Mouse (Mus musculus): ENCODE results near the gene Nkiras2. TPM values are rescaled to one million over a fixed set of nuclear protein-coding genes. Genes with fewer than 3 reads are reported as not detected.

Nkiras2 gene
- polyA plus RNA-seq, 1 experiment from 2014 or later, result 44.7 TPM

DNA sequence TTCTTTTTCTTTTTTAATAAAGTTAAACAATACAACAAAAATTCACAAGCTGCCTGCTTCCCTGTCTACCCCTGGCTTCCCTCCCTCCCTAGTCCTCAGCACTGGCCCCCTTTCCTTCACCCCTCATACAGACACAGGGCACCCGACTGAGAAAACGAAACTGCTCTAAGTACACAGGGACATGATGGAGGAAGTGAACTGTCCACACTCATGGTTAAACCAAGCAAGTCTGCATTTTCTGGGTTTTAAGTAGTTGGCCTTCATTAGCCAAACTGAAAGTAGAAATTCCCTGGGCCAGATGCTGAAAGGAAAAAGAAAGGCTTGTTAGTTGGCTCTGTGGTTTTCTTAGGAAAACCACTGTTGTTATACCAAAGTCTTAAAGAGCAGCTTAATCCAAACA, 36.2 kb upstream of the Nkiras2 start:
- H3K4me3 ChIP-seq (ENCODE audit: inconsistent target), result no peak overlapping the region
- peak overlapping the region; percentile 46 for H3K27ac ChIP-seq
- H3K79me2 ChIP-seq (ENCODE audit: inconsistent target), result peaks cover 37% of the 10 kb centered on the region; the same call in 1 of the 2 replicates
- WGBS (ENCODE audit: missing documents), result 10% methylated on average over 2 of the region's 2 CpGs
- H3K36me3 ChIP-seq (ENCODE audit: inconsistent target), result peaks cover 58% of the 10 kb centered on the region

DNA sequence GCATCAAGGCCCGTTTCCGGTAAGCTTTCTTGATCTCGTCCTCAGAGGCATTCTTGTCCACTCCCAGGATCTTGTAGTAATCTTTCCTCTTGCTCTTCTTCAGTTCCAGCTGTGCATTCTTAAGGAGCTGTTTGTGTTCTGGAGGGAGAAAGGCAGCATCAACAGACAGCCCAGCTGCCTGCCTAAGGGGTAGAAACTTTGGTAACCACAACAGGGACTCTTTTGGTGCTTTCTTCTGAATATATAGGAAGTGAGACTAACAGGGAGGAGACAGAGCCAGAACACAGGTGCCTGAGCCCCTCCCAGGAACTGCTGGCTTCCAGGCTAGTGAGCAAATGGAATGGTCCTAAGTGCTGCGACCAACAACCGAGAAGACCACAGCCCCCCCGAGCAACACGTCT, 34.5 kb upstream of the Nkiras2 start:
- Histone ChIP-seq H3K27ac (no peak overlapping the region), H3K4me3 (ENCODE audit: inconsistent target) (no peak overlapping the region), H3K79me2 (ENCODE audit: inconsistent target) (peaks cover 22% of the 10 kb centered on the region; the same call in 1 of the 2 replicates), H3K36me3 (ENCODE audit: inconsistent target) (peaks cover 57% of the 10 kb centered on the region)
- 67% methylated on average over 7 of the region's 7 CpGs for WGBS (ENCODE audit: missing documents)

DNA sequence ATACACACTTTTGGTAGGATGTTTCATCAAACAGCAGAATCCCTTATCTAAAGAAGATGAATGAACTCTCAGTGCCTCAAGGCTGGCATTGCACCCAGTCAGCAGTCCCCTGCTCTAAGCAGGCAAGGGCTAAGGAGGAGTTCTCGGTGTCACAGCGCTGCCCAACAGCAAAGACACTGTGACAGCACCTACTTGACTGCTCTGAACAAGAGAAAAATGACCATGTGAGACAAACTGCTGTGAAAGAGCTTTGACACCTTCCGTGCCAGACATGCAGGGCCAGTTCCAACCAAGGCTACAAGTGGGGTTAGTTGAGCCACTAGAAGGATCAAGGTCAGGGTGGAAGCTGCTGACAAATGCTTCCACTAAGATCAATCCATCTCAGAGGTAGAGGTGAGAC, 33.9 kb upstream of the Nkiras2 start:
- no peak overlapping the region for H3K27ac ChIP-seq
- peaks cover 22% of the 10 kb centered on the region; the same call in 1 of the 2 replicates for H3K79me2 ChIP-seq (ENCODE audit: inconsistent target)
- H3K36me3 ChIP-seq (ENCODE audit: inconsistent target), result peaks cover 60% of the 10 kb centered on the region
- no peak overlapping the region for H3K4me3 ChIP-seq (ENCODE audit: inconsistent target)
- 91% methylated on average over 3 of the region's 3 CpGs for WGBS (ENCODE audit: missing documents)

DNA sequence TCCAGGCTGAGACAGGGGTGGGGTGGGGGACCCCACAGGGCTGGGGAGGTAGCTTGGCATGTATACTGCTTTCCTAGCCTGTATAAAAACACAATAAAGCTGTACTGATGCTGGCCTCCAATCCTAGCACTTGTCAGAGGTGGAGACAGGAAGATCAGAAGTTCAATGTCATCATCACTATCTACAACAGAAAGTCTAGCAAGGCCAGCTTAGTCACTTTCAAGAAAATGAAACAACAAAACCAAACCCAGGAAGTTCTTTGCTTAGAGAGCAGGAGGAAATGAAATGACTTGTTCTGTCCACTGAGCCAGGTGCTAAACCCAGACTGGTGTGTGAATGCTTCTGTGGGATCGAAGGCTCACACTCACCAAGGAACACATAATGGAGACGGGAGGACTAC, 30.6 kb upstream of the Nkiras2 start:
- H3K36me3 ChIP-seq (ENCODE audit: inconsistent target), result peaks cover 74% of the 10 kb centered on the region
- peak overlapping the region; percentile 32; the same call in 1 of the 2 replicates for H3K27ac ChIP-seq
- peaks cover 11% of the 10 kb centered on the region; the same call in 1 of the 2 replicates for H3K79me2 ChIP-seq (ENCODE audit: inconsistent target)
- no peak overlapping the region for H3K4me3 ChIP-seq (ENCODE audit: inconsistent target)
- 91% methylated on average over 2 of the region's 2 CpGs for WGBS (ENCODE audit: missing documents)

DNA sequence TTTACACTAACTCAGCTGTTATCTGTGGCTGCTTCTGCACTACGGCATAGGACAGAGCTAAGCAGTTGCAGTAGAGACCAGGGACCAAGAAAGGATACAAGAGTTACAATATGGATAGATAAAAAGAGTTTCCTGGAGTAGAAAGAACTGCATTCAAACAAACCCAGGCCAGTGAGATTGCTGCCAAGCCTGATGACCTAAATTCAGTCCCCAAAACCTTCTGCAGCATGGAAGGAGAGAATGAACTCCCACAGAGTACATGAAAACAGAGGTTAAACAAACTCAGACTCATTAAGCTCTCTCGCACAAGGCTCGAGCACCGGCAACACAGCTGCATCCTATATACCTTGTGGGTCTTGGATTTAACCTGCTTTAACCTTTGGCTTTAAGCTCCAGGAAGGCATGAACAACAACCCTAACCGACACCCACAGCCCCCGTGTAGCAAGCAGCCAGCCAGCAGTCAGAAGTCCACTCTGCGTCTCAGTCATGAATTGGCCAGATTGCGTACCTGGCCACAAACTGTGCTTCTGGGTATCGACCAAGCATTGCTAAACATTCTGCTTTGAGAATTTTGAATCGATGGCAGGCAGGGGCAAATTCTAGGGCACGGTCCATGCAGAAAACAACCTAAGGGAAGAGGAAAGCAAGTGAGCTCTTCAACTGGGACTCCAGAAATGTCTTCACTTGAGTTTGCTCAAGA, 26.5 kb upstream of the Nkiras2 start:
- WGBS (ENCODE audit: missing documents), result 95% methylated on average over 11 of the region's 11 CpGs
- Histone ChIP-seq H3K27ac (no peak overlapping the region), H3K36me3 (ENCODE audit: inconsistent target) (peaks cover 85% of the 10 kb centered on the region), H3K79me2 (ENCODE audit: inconsistent target) (peaks cover 32% of the 10 kb centered on the region; the same call in 1 of the 2 replicates), H3K4me3 (ENCODE audit: inconsistent target) (no peak overlapping the region)

DNA sequence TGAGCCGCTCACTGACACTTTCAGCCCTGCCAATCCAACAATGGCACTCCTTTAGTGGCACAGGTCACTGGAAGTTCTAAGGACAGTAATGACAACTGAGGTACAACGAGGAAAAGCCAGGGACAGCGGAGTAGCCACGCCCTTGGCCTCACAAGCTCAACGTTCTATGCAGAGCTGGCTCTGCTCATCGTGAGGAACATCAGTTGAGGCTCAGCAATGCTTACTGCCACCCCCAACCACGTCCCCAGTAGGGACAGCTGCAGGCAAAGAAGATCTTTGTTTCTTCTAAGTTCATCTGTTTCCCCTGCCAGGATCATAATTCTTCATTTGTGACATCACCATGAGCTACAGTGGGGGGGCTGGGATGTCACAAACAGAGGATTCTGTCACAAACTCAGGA, 24.4 kb upstream of the Nkiras2 start:
- Histone ChIP-seq H3K27ac (no peak overlapping the region), H3K79me2 (ENCODE audit: inconsistent target) (peaks cover 47% of the 10 kb centered on the region; the same call in 1 of the 2 replicates), H3K4me3 (ENCODE audit: inconsistent target) (no peak overlapping the region), H3K36me3 (ENCODE audit: inconsistent target) (peaks cover 97% of the 10 kb centered on the region)
- 98% methylated on average over 7 of the region's 7 CpGs for WGBS (ENCODE audit: missing documents)

DNA sequence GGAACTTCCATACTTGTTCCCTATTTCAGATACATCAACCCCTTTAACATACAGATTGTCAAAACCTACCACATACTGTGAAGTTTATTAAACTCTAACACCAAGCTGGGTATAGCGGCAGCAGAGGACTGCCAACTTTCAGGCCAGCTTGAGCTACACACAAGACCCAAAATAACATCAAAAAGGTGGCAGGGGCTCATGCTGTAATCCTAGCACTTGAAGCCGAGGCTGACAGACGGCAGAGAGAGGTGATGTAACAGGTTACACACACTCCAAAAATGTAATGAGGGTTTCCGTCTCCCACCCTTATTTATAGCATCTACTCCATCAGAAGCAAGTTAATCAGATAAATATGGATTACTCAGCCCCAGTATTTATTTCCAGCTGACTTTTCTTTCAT, 23.5 kb upstream of the Nkiras2 start:
- 91% methylated on average over 4 of the region's 4 CpGs for WGBS (ENCODE audit: missing documents)
- Histone ChIP-seq H3K79me2 (ENCODE audit: inconsistent target) (peaks cover 57% of the 10 kb centered on the region; the same call in 1 of the 2 replicates), H3K27ac (no peak overlapping the region), H3K4me3 (ENCODE audit: inconsistent target) (no peak overlapping the region), H3K36me3 (ENCODE audit: inconsistent target) (peaks cover 99% of the 10 kb centered on the region)

DNA sequence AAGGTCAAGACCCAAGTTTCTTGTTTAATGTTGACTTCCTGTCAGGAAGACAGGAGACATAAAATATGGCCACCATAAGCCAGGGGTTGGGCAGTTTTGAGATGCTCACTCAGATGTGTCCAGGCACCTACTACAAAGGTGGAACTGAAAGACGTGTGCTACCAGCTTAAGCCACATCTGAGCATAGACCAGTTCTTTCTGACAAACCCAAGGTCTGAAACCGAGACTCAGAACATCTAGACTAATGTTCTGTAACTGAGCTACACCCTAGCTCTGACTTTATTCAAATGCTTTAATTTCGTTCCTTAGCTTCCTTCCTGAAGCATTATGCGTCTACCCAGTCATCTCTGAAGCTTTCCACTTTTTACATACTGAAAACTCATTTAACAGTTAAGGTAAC, 21.0 kb upstream of the Nkiras2 start:
- H3K27ac ChIP-seq, result no peak overlapping the region
- peaks cover 88% of the 10 kb centered on the region for H3K36me3 ChIP-seq (ENCODE audit: inconsistent target)
- H3K79me2 ChIP-seq (ENCODE audit: inconsistent target), result peaks cover 82% of the 10 kb centered on the region
- WGBS (ENCODE audit: missing documents), result 97% methylated on average over 4 of the region's 4 CpGs
- no peak overlapping the region for H3K4me3 ChIP-seq (ENCODE audit: inconsistent target)

DNA sequence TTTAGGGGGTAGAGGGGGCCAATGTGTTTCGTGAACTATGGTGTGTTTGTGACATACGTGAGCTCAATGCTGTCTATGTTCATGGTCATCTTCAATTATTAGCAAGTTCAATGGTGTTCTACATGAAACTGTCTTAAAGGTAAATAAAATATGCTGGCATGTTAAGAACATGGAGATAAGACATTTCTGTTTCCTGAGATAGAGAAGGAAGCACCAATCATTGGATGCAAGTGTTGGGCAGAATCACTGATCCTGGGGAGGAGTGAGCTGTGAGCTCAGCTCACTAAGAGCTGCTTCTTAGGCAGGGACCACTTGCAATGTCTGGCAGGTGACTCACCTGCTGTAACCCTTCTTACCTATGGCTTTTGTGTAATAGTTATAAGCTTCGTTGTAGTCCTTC, 17.7 kb upstream of the Nkiras2 start:
- H3K79me2 ChIP-seq (ENCODE audit: inconsistent target), result peaks cover 96% of the 10 kb centered on the region
- WGBS (ENCODE audit: missing documents), result 89% methylated on average over 3 of the region's 3 CpGs

DNA sequence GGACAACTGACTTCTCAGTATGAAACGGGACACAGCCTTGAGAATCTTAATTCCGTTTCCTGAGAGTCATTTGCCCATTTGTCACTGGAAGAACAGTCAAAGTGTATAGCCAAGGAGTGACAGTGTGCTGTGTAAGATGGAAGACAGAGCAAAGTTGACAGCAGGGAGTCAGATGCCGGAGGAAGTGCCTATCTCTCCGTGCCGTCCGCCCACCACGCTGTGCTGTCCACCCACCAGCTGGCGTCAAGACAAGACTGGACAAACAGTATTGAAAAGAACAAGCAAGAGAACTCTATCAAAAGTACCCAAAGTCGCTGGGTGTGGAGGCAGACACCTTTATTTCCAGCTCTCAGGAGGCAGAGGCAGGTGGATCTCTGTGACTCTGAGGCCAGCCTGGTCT, 15.9 kb upstream of the Nkiras2 start:
- Histone ChIP-seq H3K79me2 (ENCODE audit: inconsistent target) (peaks cover 96% of the 10 kb centered on the region), H3K36me3 (ENCODE audit: inconsistent target) (peaks cover 38% of the 10 kb centered on the region), H3K27ac (no peak overlapping the region), H3K4me3 (ENCODE audit: inconsistent target) (no peak overlapping the region)
- 97% methylated on average over 8 of the region's 9 CpGs for WGBS (ENCODE audit: missing documents)

More for the DNA sequence above, 17.7 kb upstream of the Nkiras2 start:
- H3K4me3 ChIP-seq (ENCODE audit: inconsistent target), result no peak overlapping the region
- H3K27ac ChIP-seq, result no peak overlapping the region
- peaks cover 56% of the 10 kb centered on the region for H3K36me3 ChIP-seq (ENCODE audit: inconsistent target)

DNA sequence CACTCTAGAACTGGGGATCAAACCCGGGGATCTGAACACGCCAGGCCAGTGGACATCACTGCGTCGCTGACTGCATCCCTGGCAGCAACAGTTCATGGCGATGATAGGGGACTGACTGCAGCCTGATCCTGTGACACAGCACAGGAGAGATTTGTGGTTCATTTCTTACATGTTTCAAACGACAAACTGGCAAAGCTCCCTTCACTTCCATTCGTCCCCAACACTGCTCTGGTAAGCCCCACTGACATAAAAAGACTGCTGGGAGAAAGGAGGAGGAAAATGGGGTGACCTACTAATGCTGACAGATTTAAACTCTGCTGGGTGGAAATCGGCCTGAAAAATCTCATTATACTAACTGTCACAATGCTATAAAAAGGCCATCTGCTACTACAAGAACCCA, 15.2 kb upstream of the Nkiras2 start:
- Histone ChIP-seq H3K27ac (no peak overlapping the region), H3K79me2 (ENCODE audit: inconsistent target) (peaks cover 100% of the 10 kb centered on the region), H3K4me3 (ENCODE audit: inconsistent target) (no peak overlapping the region), H3K36me3 (ENCODE audit: inconsistent target) (peaks cover 32% of the 10 kb centered on the region)
- WGBS (ENCODE audit: missing documents), result 88% methylated on average over 8 of the region's 8 CpGs

DNA sequence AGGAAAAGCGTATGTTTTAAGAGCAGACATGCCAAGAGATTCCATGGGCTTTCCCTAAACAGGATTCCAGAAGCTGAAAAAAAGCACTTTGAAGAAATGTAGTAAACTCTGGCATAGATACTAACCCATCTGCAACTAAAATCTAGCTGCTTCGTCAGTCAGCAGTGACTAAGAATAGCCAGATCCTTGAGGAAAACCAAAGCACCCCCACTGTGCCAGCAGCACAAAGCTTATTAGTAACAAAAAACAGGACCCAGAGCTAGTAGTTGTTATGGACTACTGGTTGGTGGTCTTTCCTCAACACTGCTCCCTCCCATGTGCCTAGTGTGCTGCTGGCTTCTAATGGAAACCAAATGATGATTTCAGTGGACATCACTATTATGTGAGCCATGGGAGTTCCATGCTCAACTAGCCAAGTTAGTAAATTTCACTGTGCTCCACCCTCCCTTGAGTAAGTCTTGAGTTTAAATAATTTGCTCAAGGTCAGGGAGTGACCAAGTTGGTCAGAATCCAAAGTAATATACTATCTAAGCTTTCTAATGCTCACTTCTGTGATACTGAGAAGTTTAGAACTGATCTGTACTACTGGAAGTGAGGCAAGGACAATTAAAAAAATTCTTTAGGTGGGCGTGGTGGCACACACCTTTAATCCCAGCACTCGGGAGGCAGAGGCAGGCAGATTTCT, 14.6 kb upstream of the Nkiras2 start:
- Histone ChIP-seq H3K36me3 (ENCODE audit: inconsistent target) (peaks cover 25% of the 10 kb centered on the region), H3K27ac (no peak overlapping the region), H3K4me3 (ENCODE audit: inconsistent target) (no peak overlapping the region), H3K79me2 (ENCODE audit: inconsistent target) (peaks cover 100% of the 10 kb centered on the region)
- WGBS (ENCODE audit: missing documents), result 98% methylated on average over 4 of the region's 4 CpGs

DNA sequence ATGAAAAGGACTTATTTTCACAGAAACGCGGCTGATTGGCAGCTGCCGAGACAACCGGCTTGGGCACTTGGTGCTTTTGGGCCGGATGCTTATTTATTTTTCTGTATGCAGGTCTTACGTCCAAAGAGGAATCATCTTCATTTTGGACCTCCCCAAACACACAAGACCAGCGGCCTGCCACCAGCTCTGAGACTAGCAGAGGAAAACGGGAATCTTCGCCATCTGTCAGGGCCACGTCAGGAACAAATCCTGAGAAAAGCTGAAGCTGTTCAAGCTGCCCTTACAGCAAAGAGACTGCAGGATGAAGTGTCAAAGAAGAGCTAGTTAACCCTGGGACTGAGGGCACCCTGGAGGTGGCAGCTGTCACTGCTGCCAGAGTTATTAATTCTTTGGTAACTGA, 13.6 kb upstream of the Nkiras2 start:
- Histone ChIP-seq H3K4me3 (ENCODE audit: inconsistent target) (no peak overlapping the region), H3K36me3 (ENCODE audit: inconsistent target) (peaks cover 15% of the 10 kb centered on the region), H3K27ac (no peak overlapping the region), H3K79me2 (ENCODE audit: inconsistent target) (peaks cover 100% of the 10 kb centered on the region)
- WGBS (ENCODE audit: missing documents), result 88% methylated on average over 9 of the region's 10 CpGs

DNA sequence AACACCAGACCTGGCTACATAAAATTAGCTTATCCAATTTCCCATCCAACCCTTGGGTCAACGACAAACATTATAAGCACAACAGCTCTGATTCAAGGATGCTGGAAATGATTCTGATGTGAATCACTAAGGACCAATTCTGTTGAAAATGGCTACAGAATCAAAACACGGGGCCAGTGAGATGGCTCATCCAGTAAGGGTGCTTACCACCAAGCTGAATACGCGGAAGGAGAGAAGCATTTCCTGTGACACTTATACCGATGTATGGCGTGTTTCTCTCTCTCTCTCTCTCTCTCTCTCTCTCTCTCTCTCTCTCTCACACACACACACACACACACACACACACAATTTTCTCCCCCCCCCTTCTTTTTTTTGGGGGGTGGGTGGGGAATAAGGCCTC, 11.9 kb upstream of the Nkiras2 start:
- H3K36me3 ChIP-seq (ENCODE audit: inconsistent target), result no peaks in the 10 kb centered on the region; the same call in 1 of the 2 replicates

DNA sequence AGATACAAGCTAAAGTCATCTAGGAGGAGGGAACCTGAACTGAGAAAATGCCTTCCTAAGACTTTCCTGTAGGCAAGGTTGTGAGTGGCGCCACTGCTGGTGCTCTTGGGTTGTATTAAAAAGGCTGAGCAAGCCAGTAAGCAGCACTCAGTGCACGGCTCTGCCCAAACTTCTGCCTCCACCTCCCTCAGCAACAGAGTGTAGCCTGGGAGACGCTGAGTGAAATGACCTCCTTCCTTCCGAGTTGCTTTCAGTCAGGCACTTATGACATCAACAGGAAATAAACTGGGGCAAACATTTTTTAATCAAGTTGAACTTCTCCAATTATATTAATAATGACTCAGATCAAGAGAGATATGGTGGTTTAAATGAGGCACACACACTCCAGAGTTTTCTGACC, 10.2 kb upstream of the Nkiras2 start:
- no peaks in the 10 kb centered on the region; the same call in 1 of the 2 replicates for H3K36me3 ChIP-seq (ENCODE audit: inconsistent target)
- H3K27ac ChIP-seq, result peak overlapping the region; percentile 64
- H3K4me3 ChIP-seq (ENCODE audit: inconsistent target), result no peak overlapping the region
- peaks cover 100% of the 10 kb centered on the region for H3K79me2 ChIP-seq (ENCODE audit: inconsistent target)
- 13% methylated on average over 4 of the region's 4 CpGs for WGBS (ENCODE audit: missing documents)

More for the DNA sequence above, 11.9 kb upstream of the Nkiras2 start:
- H3K27ac ChIP-seq, result no peak overlapping the region
- no peak overlapping the region for H3K4me3 ChIP-seq (ENCODE audit: inconsistent target)
- H3K79me2 ChIP-seq (ENCODE audit: inconsistent target), result peaks cover 100% of the 10 kb centered on the region
- 90% methylated on average over 6 of the region's 6 CpGs for WGBS (ENCODE audit: missing documents)

All from macrophage (primary cell).